Mouse (Mus musculus) T-cell, adult 66 days (primary cell): ENCODE data around the gene Neu4. TPM values are rescaled to one million over a fixed set of nuclear protein-coding genes. Genes with fewer than 3 reads are reported as not detected.

Experiments used
- total RNA-seq, 2 experiments: library from RNA; stranded (reverse); gene quantifications; 3 replicates in 1 of 2; 4 replicates in 1 of 2; pipeline ENCODE4 v1.2.4; 2023

Neu4 gene
- not detected for total RNA-seq

DNA sequence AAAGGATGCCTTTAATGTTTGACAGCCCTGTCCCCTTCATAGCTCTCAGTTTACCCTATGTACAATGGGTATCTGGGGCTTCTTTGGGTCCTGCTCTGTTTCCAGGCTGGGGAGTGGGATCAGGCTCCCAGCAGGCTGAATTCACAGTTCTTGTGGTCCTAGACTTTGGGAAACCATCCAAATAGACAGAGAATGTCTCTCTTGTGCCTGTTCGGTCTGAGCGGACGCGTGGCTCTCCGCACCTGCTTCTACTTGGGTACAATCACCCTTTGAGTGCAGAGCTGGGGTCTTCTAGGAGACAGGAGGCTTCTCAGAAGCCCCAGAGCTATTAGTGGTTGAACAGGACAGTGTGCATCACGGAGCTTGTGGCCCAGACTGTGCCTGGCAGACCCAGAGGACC is at the start of gene Neu4:
Gene Neu4 (plus strand): TSS at position 301 of the 400 bp plus-strand sequence.

DNA sequence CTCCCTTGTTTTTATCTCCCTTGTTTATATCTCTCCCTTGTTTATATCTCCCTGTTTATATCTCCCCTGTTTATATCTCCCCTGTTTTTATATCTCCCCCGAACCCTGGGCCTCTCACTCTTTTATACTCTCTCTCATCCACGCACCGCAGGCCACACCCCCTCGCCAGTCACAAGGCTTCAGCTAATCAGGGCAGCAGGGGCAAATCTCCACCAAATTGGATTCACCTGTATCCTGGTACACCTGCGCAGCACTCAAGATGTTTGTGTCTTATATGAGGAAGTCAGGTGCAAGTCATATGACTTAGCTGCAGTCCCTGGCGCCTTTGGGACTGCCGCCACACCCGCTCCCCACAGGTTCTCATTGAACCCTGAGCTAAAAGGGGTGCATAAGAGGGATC is 30.0 kb upstream of the Neu4 start, which contains the start of gene Gal3st2c:
Gene Gal3st2c (plus strand): TSS at position 301 of the 400 bp plus-strand sequence.

DNA sequence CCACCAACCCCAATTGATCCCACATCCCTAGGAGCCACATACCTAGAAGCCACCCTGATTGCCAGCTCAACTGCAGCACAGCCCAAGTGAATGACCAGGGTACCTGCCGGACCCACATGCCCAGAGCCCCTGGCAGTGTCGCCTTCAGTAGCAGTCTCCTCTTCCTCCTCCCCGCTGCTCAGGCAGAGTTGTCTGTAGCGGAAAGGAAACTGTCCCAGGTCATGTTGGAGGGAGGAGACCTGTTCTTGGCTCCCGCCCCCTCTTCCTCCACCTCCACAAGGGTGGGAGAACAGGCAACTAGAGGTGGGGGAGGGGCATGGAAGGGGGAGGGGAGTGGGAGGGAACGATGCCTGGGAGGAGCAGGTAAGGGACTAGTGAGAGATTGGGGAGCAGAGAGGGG is 32.1 kb downstream of the Neu4 start, which contains the start of gene Pdcd1:
Gene Pdcd1 (minus strand): TSS at position 181 of the 400 bp plus-strand sequence.

Other genes with a start within 250 kb of the Neu4 start
- 10 to 100 TPM; 79.2 to 82.2 TPM for gene Dtymk, start 218.5 kb upstream of the Neu4 start, total RNA-seq
- gene Ing5, start 216.5 kb upstream of the Neu4 start, total RNA-seq, result 10 to 100 TPM; 31.4 to 37.4 TPM
- 10 to 100 TPM; 35.9 to 39.5 TPM for gene D2hgdh, start 195.5 kb upstream of the Neu4 start, total RNA-seq
- gene Gal3st2, start 159.1 kb upstream of the Neu4 start, total RNA-seq, result 1 to 10 TPM in 1 of 2 experiments, under 1 TPM in 1; 0.87 to 3.2 TPM
- 1 to 10 TPM in 1 of 2 experiments, under 1 TPM in 1; 0.89 to 1.3 TPM for gene Gal3st2b, start 102.1 kb upstream of the Neu4 start, total RNA-seq
- under 1 TPM; 0.15 TPM for gene Gal3st2c, start 29.9 kb upstream of the Neu4 start, total RNA-seq
- 1 to 10 TPM; 6.3 to 7.7 TPM for gene Pdcd1, start 32.1 kb downstream of the Neu4 start, total RNA-seq